Mouse (Mus musculus) hindbrain, embryonic 13.5 days (tissue): Measurements from ENCODE around the gene Camta1. TPM values are rescaled to one million over a fixed set of nuclear protein-coding genes. Genes with fewer than 3 reads are reported as not detected.

Source experiments
- ATAC-seq: fragments of 200-750 bp; cut with Nextera tagmentation; 2 replicates; pipeline ENCODE4 v1.8.0; 2017; ENCODE audit warnings: moderate TSS enrichment; ENCODE audit not compliant: low FRiP score
- H3K27ac ChIP-seq: fragments of 300-500 bp; sonication (generic); 2 replicates; pipeline ENCODE4 v1.5.1; 2015; ENCODE audit warnings: inconsistent platforms, mild to moderate bottlenecking, moderate library complexity
- H3K27me3 ChIP-seq: fragments of 300-500 bp; sonication (generic); 2 replicates; pipeline ENCODE4 v1.6.1; 2015; ENCODE audit warnings: mild to moderate bottlenecking, inconsistent platforms
- H3K36me3 ChIP-seq: fragments of 300-500 bp; sonication (generic); 2 replicates; pipeline ENCODE4 v1.6.1; 2015; ENCODE audit warnings: mild to moderate bottlenecking, inconsistent platforms
- H3K4me1 ChIP-seq: fragments of 300-500 bp; sonication (generic); replicated peaks from 2 replicates; pipeline ENCODE4 v1.6.1; 2015; ENCODE audit warnings: inconsistent platforms
- H3K4me2 ChIP-seq: fragments of 300-500 bp; sonication (generic); 2 replicates; pipeline ENCODE4 v1.6.1; 2015; ENCODE audit warnings: inconsistent platforms, mild to moderate bottlenecking, moderate library complexity
- H3K4me3 ChIP-seq: fragments of 300-500 bp; sonication (generic); 2 replicates; pipeline ENCODE4 v1.5.1; 2015; ENCODE audit warnings: mild to moderate bottlenecking, inconsistent platforms
- H3K9ac ChIP-seq: fragments of 300-500 bp; sonication (generic); 2 replicates; pipeline ENCODE4 v1.6.1; 2015; ENCODE audit warnings: mild to moderate bottlenecking, inconsistent platforms
- H3K9me3 ChIP-seq: fragments of 300-500 bp; sonication (generic); 2 replicates; pipeline ENCODE4 v1.6.1; 2016; ENCODE audit warnings: inconsistent platforms
- WGBS: fragments of 180-500 bp; shearing (Covaris S2); methylation state at CpG from one replicate; pipeline ENCODE4 v1.1.7; 2015; 5-methylcytosine and 5-hydroxymethylcytosine counted together
- polyA plus RNA-seq: library from polyadenylated mRNA; unstranded; fragments of >200 nt; fragmentation: Nextera tagmentation; extraction: Ambion mirVana; gene quantifications from 2 replicates; pipeline ENCODE4 v1.2.1, GENCODE M21; 2015

Camta1 gene
- polyA plus RNA-seq, 1 experiment from 2014 or later = 159 TPM

- ATAC-seq = 0 out of 2 replicates have a peak, but pooled peaks have one; percentile 14
- Histone ChIP-seq H3K4me3 (no peak overlapping the region), H3K4me2 (no peak overlapping the region), H3K27me3 (no peaks in the 10 kb centered on the region), H3K9me3 (no peaks in the 10 kb centered on the region), H3K27ac (no peak overlapping the region), H3K9ac (no peak overlapping the region), H3K4me1 (peaks cover 49% of the 10 kb centered on the region), H3K36me3 (no peaks in the 10 kb centered on the region)
- 33% methylated on average over 9 of the region's 9 CpGs for WGBS
These were observed 222.7 kb downstream of the Camta1 start for GRCm38 (mm10) chr4:151638941-151639340.

- Histone ChIP-seq H3K4me3 (no peak overlapping the region), H3K9me3 (no peaks in the 10 kb centered on the region), H3K4me2 (no peak overlapping the region), H3K9ac (0 out of 2 replicates have a peak overlapping the region, but pooled peaks have one; percentile 19), H3K27ac (peak overlapping the region; percentile 37; the same call in 1 of the 2 replicates), H3K4me1 (peaks cover 47% of the 10 kb centered on the region), H3K27me3 (no peaks in the 10 kb centered on the region), H3K36me3 (no peaks in the 10 kb centered on the region)
- 52% methylated on average over 9 of the region's 9 CpGs for WGBS
- no peak for ATAC-seq
These were observed 224.3 kb downstream of the Camta1 start for GRCm38 (mm10) chr4:151637348-151637747.

- Histone ChIP-seq H3K4me1 (peaks cover 53% of the 10 kb centered on the region), H3K9me3 (no peaks in the 10 kb centered on the region), H3K27me3 (no peaks in the 10 kb centered on the region), H3K36me3 (no peaks in the 10 kb centered on the region), H3K9ac (no peak overlapping the region), H3K4me3 (no peak overlapping the region), H3K27ac (peak overlapping the region; percentile 53), H3K4me2 (no peak overlapping the region)
- ATAC-seq = no peak
- 55% methylated on average over 6 of the region's 6 CpGs for WGBS
These were observed 226.9 kb downstream of the Camta1 start for GRCm38 (mm10) chr4:151634771-151635170.

- no peak overlapping the region for H3K9ac ChIP-seq
- no peak overlapping the region for H3K27ac ChIP-seq
- no peaks in the 10 kb centered on the region for H3K27me3 ChIP-seq
- H3K4me2 ChIP-seq = no peak overlapping the region
- H3K4me3 ChIP-seq = no peak overlapping the region
- H3K4me1 ChIP-seq = peaks cover 47% of the 10 kb centered on the region
- H3K36me3 ChIP-seq = no peaks in the 10 kb centered on the region
- ATAC-seq = no peak
- WGBS = 92% methylated on average over 8 of the region's 8 CpGs
- no peaks in the 10 kb centered on the region for H3K9me3 ChIP-seq
These were observed 227.9 kb downstream of the Camta1 start for GRCm38 (mm10) chr4:151633795-151634194.

GRCm38 (mm10) chr4:151632321-151632720 is 229.4 kb downstream of the Camta1 start:
- no peaks in the 10 kb centered on the region for H3K27me3 ChIP-seq
- ATAC-seq = no peak
- H3K36me3 ChIP-seq = no peaks in the 10 kb centered on the region
- H3K4me1 ChIP-seq = peaks cover 37% of the 10 kb centered on the region
- no peak overlapping the region for H3K9ac ChIP-seq
- H3K9me3 ChIP-seq = no peaks in the 10 kb centered on the region
- no peak overlapping the region for H3K27ac ChIP-seq
- no peak overlapping the region for H3K4me3 ChIP-seq
- H3K4me2 ChIP-seq = no peak overlapping the region
- WGBS = 83% methylated on average over 6 of the region's 6 CpGs

GRCm38 (mm10) chr4:151630664-151631063 is 231.0 kb downstream of the Camta1 start:
- Histone ChIP-seq H3K4me1 (peaks cover 31% of the 10 kb centered on the region), H3K36me3 (no peaks in the 10 kb centered on the region), H3K4me3 (no peak overlapping the region), H3K27ac (0 out of 2 replicates have a peak overlapping the region, but pooled peaks have one; percentile 23), H3K4me2 (no peak overlapping the region), H3K9ac (peak overlapping the region; percentile 43; the same call in 1 of the 2 replicates), H3K27me3 (no peaks in the 10 kb centered on the region), H3K9me3 (no peaks in the 10 kb centered on the region)
- WGBS = 36% methylated on average over 10 of the region's 10 CpGs
- no peak for ATAC-seq

- Histone ChIP-seq H3K36me3 (no peaks in the 10 kb centered on the region), H3K27me3 (no peaks in the 10 kb centered on the region), H3K4me2 (no peak overlapping the region), H3K9me3 (no peaks in the 10 kb centered on the region), H3K4me1 (peaks cover 27% of the 10 kb centered on the region), H3K27ac (no peak overlapping the region), H3K4me3 (no peak overlapping the region), H3K9ac (no peak overlapping the region)
- 37% methylated on average over 3 of the region's 3 CpGs for WGBS
- ATAC-seq = no peak
These were observed 231.4 kb downstream of the Camta1 start for GRCm38 (mm10) chr4:151630231-151630630.

GRCm38 (mm10) chr4:151619541-151620016 is 242.1 kb downstream of the Camta1 start:
- Histone ChIP-seq H3K27me3 (no peaks in the 10 kb centered on the region), H3K36me3 (no peaks in the 10 kb centered on the region), H3K9me3 (peaks cover 6% of the 10 kb centered on the region; the same call in 1 of the 2 replicates), H3K9ac (no peak overlapping the region), H3K27ac (0 out of 2 replicates have a peak overlapping the region, but pooled peaks have one; percentile 52), H3K4me1 (peaks cover 32% of the 10 kb centered on the region), H3K4me3 (no peak overlapping the region), H3K4me2 (no peak overlapping the region)
- no peak for ATAC-seq
- WGBS = 56% methylated on average over 14 of the region's 14 CpGs

GRCm38 (mm10) chr4:151618420-151619310 is 243.0 kb downstream of the Camta1 start:
- 26% methylated on average over 21 of the region's 21 CpGs for WGBS
- 0 out of 2 replicates have a peak overlapping the region, but pooled peaks have one; percentile 39 for H3K9ac ChIP-seq
- H3K27ac ChIP-seq = peak overlapping the region; percentile 52
- peak overlapping the region; percentile 27 for H3K4me2 ChIP-seq
- peak; percentile 69 for ATAC-seq
- H3K4me1 ChIP-seq = peaks cover 32% of the 10 kb centered on the region
- no peak overlapping the region for H3K4me3 ChIP-seq
- no peaks in the 10 kb centered on the region for H3K36me3 ChIP-seq
- no peaks in the 10 kb centered on the region for H3K27me3 ChIP-seq
- H3K9me3 ChIP-seq = peaks cover 6% of the 10 kb centered on the region; the same call in 1 of the 2 replicates

GRCm38 (mm10) chr4:151611621-151612020 is 250.1 kb downstream of the Camta1 start:
- H3K9me3 ChIP-seq = peaks cover 6% of the 10 kb centered on the region; the same call in 1 of the 2 replicates
- ATAC-seq = no peak
- no peak overlapping the region for H3K4me3 ChIP-seq
- no peak overlapping the region for H3K4me2 ChIP-seq
- no peak overlapping the region for H3K27ac ChIP-seq
- 51% methylated on average over 6 of the region's 6 CpGs for whole genome bisulfite sequencing
- peaks cover 18% of the 10 kb centered on the region for H3K4me1 ChIP-seq
- no peaks in the 10 kb centered on the region for H3K27me3 ChIP-seq
- no peak overlapping the region for H3K9ac ChIP-seq
- H3K36me3 ChIP-seq = no peaks in the 10 kb centered on the region

GRCm38 (mm10) chr4:151610266-151610665 is 251.4 kb downstream of the Camta1 start:
- no peak for ATAC-seq
- no peak overlapping the region for H3K9ac ChIP-seq
- H3K4me2 ChIP-seq = no peak overlapping the region
- WGBS = 13% methylated on average over 8 of the region's 8 CpGs
- no peaks in the 10 kb centered on the region; the same call in 1 of the 2 replicates for H3K9me3 ChIP-seq
- H3K36me3 ChIP-seq = no peaks in the 10 kb centered on the region
- H3K4me1 ChIP-seq = peaks cover 18% of the 10 kb centered on the region
- no peak overlapping the region for H3K27ac ChIP-seq
- 0 out of 2 replicates have a peak, but pooled peaks cover under 1% of the 10 kb centered on the region for H3K27me3 ChIP-seq
- no peak overlapping the region for H3K4me3 ChIP-seq

- H3K4me1 ChIP-seq = peaks cover 22% of the 10 kb centered on the region
- H3K9ac ChIP-seq = no peak overlapping the region
- H3K36me3 ChIP-seq = no peaks in the 10 kb centered on the region
- ATAC-seq = no peak
- 0 out of 2 replicates have a peak, but pooled peaks cover 4% of the 10 kb centered on the region for H3K27me3 ChIP-seq
- 46% methylated on average over 6 of the region's 6 CpGs for WGBS
- H3K4me3 ChIP-seq = no peak overlapping the region
- H3K27ac ChIP-seq = no peak overlapping the region
- no peak overlapping the region for H3K4me2 ChIP-seq
- H3K9me3 ChIP-seq = no peaks in the 10 kb centered on the region
These were observed 256.8 kb downstream of the Camta1 start for GRCm38 (mm10) chr4:151604907-151605306.
